Mouse (Mus musculus): ENCODE data around the gene Hpse. TPM values are rescaled to one million over a fixed set of nuclear protein-coding genes. Genes with fewer than 3 reads are reported as not detected.

Gene Hpse
- total RNA-seq, 2 experiments from 2014 or later: 0.60 to 0.73 TPM

DNA sequence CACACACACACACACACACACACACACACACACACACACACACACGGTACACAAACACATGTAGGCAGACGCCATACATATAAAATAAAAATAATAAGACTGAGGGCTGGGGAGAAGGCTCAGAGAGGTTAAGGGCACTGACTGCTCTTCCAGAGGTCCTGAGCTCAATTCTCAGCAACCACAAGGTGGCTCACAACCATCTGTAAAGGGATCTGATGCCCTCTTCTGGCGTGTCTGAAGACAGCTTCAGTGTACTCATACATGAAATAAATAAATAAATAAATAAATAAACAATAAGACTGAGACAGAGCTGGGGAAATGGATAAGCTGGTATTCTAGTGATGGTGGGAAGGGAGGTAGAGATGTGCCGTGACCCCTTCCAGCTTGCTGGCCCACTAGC, 33.9 kb downstream of the Hpse start:
- no peak for DNase-seq

DNA sequence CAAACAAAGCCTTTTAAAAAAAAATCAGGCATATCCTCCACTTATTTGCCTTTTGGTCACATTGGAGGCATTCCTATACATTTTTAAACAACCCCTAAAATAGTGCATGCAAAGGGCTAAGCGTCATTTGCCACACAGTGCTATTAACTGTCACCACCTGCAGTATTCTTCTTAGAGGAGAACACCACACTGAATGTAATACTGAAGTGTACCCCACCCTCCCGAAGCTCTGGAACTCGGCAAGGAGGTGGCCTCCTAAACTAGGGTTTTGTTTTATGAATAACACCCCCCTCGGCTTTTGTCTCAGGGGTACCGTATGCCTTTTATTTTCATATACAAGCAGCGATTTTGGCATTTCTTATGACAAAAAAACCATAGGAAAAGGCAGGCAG, 39.0 kb downstream of the Hpse start:
- DNase-seq: no peak

DNA sequence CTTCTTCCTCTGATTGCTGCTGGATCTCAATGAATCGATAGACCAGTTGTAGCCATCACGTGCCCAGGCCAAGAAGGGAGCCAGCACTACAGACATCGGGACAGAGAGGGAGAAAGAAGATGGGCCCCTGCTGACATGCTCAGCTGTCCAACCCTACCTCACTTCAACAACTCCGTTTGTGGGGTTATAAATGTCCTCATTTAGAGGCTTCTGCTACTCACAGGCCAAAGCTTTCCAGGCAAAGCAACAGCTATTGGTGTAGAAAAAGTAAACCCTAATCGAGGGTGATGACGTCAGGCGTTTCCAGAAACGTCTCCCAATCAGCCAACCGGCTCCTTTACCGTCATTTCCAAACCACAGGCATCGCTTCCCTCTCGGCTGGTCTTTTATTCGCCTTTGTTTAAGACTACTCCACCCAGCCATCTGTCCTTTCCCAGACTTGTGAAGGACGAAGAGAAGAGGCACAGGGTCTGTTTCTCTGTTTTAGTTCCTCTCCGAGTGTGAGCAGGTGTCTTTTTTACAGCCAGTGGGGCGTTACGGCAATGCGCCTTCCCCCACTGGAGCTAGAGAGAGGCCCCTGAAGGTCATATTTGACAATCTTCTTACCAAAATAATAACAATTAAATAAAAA, 39.5 kb downstream of the Hpse start:
- DNase-seq: no peak

- DNase-seq: peak in 1 of 2 experiments; percentile 58
Measured at GRCm38 (mm10) chr5:100674711-100675376, 44.7 kb downstream of the Hpse start, which contains the start of gene Coq2. Gene Coq2 (minus strand): TSS chr5:100675140.

GRCm38 (mm10) chr5:100673745-100674486, 45.6 kb downstream of the Hpse start:
- DNase-seq: peak; percentile 84 to 88

DNA sequence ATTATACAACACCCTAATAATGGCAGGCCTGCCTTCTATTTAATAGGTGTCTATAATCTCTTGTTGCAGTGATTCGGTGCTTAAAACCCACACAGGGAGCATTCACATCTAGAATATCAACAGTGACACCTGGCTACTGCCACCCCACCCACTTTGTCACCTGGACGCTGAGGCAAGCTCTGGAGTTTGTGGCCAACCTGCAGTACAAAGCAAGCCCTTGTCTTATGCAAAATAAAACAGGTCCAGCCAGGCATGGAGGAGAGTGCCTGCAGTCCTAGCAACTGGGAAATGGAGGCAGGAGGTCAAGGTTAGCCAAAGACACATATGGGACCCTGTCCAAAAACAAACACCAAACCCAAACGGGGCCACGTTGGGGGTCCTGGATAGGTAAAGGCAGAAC, 47.1 kb downstream of the Hpse start:
- DNase-seq: no peak

- no peak for DNase-seq
Measured at GRCm38 (mm10) chr5:100671897-100672296, 47.6 kb downstream of the Hpse start.

GRCm38 (mm10) chr5:100671398-100671797, 48.1 kb downstream of the Hpse start:
- no peak for DNase-seq

DNA sequence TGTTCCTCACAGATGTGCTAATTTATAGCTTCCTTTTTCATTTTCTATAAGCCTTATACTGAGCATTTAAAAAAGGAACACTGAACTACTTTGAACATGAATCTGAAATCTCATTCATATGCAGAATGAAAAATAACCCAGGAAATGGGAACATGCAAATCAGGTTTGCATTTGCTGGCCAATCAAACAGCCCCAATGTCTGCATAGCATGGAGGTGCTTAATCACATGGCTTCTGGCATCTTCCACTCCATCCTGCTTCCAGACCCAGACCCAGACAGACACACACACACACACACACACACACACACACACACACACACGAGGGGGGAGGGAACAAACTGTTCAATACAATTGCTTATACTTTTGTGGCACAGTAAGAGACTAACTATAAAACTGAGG, 52.6 kb downstream of the Hpse start:
- DNase-seq: no peak

DNA sequence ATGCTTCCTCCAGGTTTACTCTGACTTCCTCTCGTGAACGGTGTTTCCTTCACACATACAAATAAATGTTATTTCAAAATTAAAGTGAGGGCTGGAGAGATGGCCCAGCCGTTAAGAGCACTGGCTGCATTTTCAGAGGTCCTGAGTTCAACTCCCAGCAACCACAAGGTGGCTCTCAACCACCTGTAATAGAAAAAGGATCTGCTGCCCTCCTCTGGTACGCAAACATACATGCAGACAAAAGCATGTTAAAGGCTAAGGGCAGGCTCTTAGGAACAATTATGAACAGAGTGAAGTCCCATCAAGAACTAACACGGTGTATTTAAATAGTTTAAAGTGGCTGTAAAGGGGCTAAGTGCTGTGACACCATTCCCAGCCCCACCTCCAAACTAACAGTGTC, 55.7 kb downstream of the Hpse start:
- no peak for DNase-seq

DNA sequence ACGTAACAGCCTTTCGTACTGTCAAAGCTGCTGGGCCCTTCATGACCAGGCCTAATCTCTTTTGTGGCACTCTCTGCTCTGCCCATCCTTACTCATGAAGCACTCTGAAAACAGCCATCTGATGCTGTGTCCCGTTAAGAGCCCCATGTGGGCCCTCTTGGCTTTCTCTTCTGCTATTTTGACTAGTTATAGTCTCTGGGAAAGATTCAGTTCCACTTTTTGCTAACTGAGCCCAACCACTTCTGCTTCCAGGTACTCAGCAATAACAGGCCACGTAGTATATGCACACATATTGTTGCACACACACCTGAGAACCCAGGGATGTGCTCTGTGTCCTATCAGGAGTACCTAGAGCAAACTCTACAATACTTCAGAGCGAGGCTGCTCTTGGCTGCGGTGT, 56.5 kb downstream of the Hpse start:
- DNase-seq: no peak

GRCm38 (mm10) chr5:100658460-100658859, 61.1 kb downstream of the Hpse start:
- peak; percentile 61 to 70 for DNase-seq

GRCm38 (mm10) chr5:100656352-100656751, 63.2 kb downstream of the Hpse start:
- no peak for DNase-seq

DNA sequence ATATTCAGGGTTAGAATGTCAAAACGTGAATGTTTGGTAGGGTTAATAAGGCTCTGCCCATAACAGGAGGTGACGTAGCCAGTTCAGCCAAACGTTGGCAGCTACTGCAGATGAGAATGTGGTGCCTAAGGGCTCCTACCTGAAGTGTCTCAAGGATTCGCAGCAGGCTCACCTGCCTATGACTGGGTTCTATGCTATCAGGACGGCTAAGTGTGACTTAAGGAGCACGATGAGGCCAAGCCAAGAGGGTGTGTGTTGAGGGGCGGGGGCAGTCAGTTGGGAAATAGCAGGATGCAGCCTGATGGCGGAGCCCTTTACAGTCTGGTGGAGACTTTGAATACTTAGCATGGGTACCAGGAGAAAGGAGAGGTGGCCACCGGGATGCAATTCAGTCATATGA, 67.2 kb downstream of the Hpse start:
- DNase-seq: no peak

DNA sequence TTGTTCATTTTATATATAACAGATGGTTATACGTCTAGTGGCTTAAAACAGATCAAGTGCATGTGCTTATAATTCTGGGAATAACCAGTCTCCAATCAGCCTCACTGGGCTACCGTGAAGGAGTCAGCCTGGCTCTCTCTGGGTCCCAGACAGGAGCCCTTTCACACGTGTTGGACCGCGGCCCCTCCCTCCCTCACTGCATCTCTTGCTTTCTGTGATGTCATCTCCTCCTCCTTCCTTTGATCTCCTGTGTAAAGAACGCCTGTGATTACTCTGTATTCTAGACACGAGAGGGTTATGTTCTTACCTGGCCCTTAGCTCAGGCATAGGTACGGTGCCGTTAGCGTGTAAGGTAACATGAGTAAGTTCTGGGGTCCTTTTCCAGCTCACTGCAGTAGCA, 68.0 kb downstream of the Hpse start:
- DNase-seq: no peak

GRCm38 (mm10) chr5:100650969-100651368, 68.5 kb downstream of the Hpse start:
- DNase-seq: no peak

GRCm38 (mm10) chr5:100648546-100648945, 71.0 kb downstream of the Hpse start:
- no peak for DNase-seq

DNA sequence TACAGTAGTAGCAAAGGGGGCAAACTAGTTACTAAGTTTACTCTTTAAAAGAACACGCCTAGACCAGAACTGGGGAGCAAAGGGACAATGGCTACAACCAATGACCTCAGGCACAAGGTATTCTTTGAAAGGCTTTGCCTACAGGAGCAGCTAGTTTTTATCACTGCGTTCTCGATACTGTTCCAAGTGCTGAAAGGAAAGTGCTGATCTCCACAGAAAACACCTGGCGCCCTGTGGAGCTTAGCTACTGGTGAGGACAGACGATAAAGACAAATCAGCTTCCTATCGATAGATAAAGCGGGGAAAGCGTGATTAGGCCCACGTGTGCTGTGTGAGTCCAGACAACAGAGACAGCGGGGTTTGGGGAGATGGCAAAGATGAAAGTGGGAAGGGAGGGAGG, 71.5 kb downstream of the Hpse start:
- no peak for DNase-seq

DNA sequence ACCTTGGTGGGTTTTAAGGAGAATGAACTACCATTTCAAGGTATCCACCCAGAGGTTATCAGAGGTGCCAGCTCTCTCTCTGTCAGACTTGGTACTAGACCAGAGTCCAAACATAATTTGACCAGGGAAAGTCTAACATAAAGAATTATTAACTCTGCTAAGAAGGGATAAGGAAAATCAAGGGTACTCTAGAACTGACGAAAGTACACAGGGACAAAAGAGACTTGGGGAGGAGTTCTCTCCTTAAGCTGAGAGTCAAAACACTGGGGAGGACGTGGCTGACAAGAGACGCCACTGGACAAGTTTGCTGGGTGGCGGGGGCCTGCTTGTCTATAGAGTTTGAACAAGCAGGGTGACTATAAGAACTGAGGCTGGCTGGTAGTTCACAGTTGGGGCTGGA, 73.0 kb downstream of the Hpse start:
- DNase-seq: no peak

GRCm38 (mm10) chr5:100643991-100644535, 75.5 kb downstream of the Hpse start:
- no peak for DNase-seq

- DNase-seq: no peak
Measured at GRCm38 (mm10) chr5:100643253-100643990, 76.1 kb downstream of the Hpse start.

DNA sequence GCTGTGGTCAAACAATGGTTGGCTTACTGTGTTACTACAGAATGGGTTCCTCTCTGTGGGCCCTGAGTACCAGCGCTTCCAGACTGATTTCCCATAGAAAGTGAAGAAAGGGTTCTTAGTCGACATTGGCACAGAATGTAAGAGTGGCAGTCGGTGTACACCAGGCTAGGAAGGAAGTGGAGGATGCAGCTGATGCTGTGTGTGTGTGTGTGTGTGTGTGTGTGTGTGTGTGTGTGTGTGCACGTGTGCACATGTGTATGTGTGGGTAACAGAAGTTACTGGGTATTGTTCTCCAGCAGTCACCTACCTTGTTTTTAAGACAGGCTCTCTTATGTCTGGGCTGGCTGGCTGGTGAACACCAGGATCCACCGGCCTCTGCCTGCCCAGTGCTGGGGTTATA, 77.2 kb downstream of the Hpse start:
- no peak for DNase-seq

GRCm38 (mm10) chr5:100638483-100638882, 81.0 kb downstream of the Hpse start:
- no peak for DNase-seq
